Mouse (Mus musculus): ENCODE measurements around the gene Ak2.

GRCm38 (mm10) chr4:128976577-128976976 lies 15.2 kb upstream of the Ak2 start:
- TF ChIP-seq CTCF (conservative IDR thresholded peaks at IDR 0.05 in 1 of 2, IDR thresholded peaks at IDR 0.05 in 1 of 2; ENCODE audit: low read depth in 2 of 2, low read length in 2 of 2) (no peak), USF1 (IDR thresholded peaks at IDR 0.05; ENCODE audit: low read depth, low read length) (no peak), POLR2A (IDR thresholded peaks at IDR 0.05; ENCODE audit: low read depth, low read length) (no peak)

All from CH12.LX (cell line).